Mouse (Mus musculus): Measurements from ENCODE around the gene Mymx.

DNA sequence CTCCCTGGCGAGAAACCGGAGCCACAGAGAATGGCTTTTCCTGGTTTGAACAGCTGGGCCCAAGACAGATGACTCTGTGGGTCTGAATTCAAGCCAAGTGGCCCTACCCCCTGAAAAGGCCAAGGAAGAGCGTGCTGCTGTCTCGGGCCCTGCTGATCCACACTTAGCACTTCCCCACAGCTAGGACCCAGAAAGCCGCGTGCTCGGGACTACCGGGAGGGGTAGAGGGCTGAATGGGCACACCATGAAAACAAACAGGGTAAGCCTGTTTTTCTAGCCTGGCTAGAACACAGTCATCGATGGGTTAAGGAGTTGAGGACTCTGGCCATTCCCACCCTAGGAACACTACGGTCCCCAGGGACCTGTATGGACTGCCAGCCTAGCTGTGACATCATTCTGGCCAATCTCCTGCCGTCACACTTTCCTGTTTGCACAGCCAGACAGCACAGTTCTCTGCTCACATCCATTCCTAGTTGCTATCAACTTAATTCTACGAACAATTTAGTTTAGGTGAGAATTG lies 20.9 kb downstream of the Mymx start:
- TF ChIP-seq CTCF (IDR thresholded peaks at IDR 0.05; ENCODE audit: borderline replicate concordance, extremely low read depth, insufficient read depth, insufficient read length) (no peak), POLR2A (IDR thresholded peaks at IDR 0.05; ENCODE audit: borderline replicate concordance, extremely low read depth, insufficient read depth, insufficient read length, poor library complexity, severe bottlenecking) (no peak)

Data from brain, embryonic 14.5 days (tissue).